Mouse (Mus musculus) MEL (cell line): ENCODE measurements around the gene Nos1ap. TPM values are rescaled to one million over a fixed set of nuclear protein-coding genes. Genes with fewer than 3 reads are reported as not detected.

ENCODE experiments used
- DNase-seq: peaks from one replicate; pipeline ENCODE4 v3.0.0; 2011; ENCODE audit warnings: low read depth, low spot score
- H3K27ac ChIP-seq: 2 replicates; pipeline ENCODE4 v1.5.1; 2012; ENCODE audit warnings: low read depth, mild to moderate bottlenecking, control low read depth, low read length, moderate library complexity; ENCODE audit not compliant: control insufficient read depth
- H3K27me3 ChIP-seq, 2 experiments: fragments of 150-350 bp in 1 of 2; sonication (generic) in 1 of 2; 2 replicates each; pipeline ENCODE4 v1.6.1; 2012; ENCODE audit warnings: low read length in 2 of 2, mild to moderate bottlenecking in 2 of 2, improper control_type of control experiment in 1 of 2, moderate library complexity in 1 of 2; ENCODE audit not compliant: insufficient read depth in 2 of 2, control insufficient read depth in 1 of 2
- H3K36me3 ChIP-seq, 2 experiments: 2 replicates each; pipeline ENCODE4 v1.6.1; 2012 to 2014; ENCODE audit warnings: low read length in 2 of 2, improper control_type of control experiment in 1 of 2, inconsistent platforms in 1 of 2, mild to moderate bottlenecking in 1 of 2; ENCODE audit not compliant: insufficient read depth in 2 of 2, control insufficient read depth in 1 of 2
- H3K4me1 ChIP-seq, 2 experiments: fragments of 150-350 bp in 1 of 2; sonication (generic) in 1 of 2; 2 replicates each; pipeline ENCODE4 v1.6.1; 2012; ENCODE audit warnings: low read length in 2 of 2, improper control_type of control experiment in 1 of 2, mild to moderate bottlenecking in 1 of 2; ENCODE audit not compliant: insufficient read depth in 2 of 2, control insufficient read depth in 1 of 2
- H3K4me3 ChIP-seq, 2 experiments: fragments of 150-350 bp in 1 of 2; sonication (generic) in 1 of 2; 2 replicates each; pipeline ENCODE4 v1.5.1; 2012; ENCODE audit warnings: low read depth in 2 of 2, low read length in 2 of 2, mild to moderate bottlenecking in 2 of 2, moderate library complexity in 2 of 2, control low read depth in 1 of 2, improper control_type of control experiment in 1 of 2; ENCODE audit not compliant: control insufficient read depth in 1 of 2, insufficient read depth in 1 of 2
- H3K79me2 ChIP-seq: 2 replicates; pipeline ENCODE4 v1.6.1; 2012; ENCODE audit warnings: mild to moderate bottlenecking, low read length, moderate library complexity; ENCODE audit not compliant: control insufficient read depth, poor library complexity, insufficient read depth
- H3K9ac ChIP-seq: 2 replicates; pipeline ENCODE4 v1.6.1; 2012; ENCODE audit warnings: low read depth, mild to moderate bottlenecking, control low read depth, low read length, moderate library complexity; ENCODE audit not compliant: control insufficient read depth, poor library complexity, severe bottlenecking
- H3K9me3 ChIP-seq: fragments of 150-350 bp; sonication (generic); replicated peaks from 2 replicates; pipeline ENCODE4 v1.6.1; 2012; ENCODE audit warnings: mild to moderate bottlenecking, low read length, improper control_type of control experiment, moderate library complexity; ENCODE audit not compliant: insufficient read depth
- CHD1 ChIP-seq: IDR thresholded peaks from 2 replicates; pipeline ENCODE4 v1.6.1; 2012; ENCODE audit warnings: low read depth, mild to moderate bottlenecking, inconsistent platforms, low read length, improper control_type of control experiment
- CTCF ChIP-seq, 3 experiments: IDR thresholded peaks in 2 of 3; conservative IDR thresholded peaks in 1 of 3; 2 replicates each; pipeline ENCODE4 v1.5.1; 2011 to 2012; ENCODE audit warnings: low read length in 3 of 3, low read depth in 2 of 3, mild to moderate bottlenecking in 2 of 3, improper control_type of control experiment in 1 of 3, inconsistent platforms in 1 of 3, mixed read lengths in 1 of 3, moderate library complexity in 1 of 3; ENCODE audit not compliant: control insufficient read depth in 1 of 3, insufficient read depth in 1 of 3, poor library complexity in 1 of 3, severe bottlenecking in 1 of 3
- ELF1 ChIP-seq: IDR thresholded peaks from 2 replicates; pipeline ENCODE4 v1.6.1; 2014; ENCODE audit warnings: low read depth, mild to moderate bottlenecking, inconsistent platforms, low read length, improper control_type of control experiment, moderate library complexity
- GABPA ChIP-seq: IDR thresholded peaks from 2 replicates; pipeline ENCODE4 v1.6.1; 2012; ENCODE audit warnings: low read depth, mild to moderate bottlenecking, inconsistent platforms, low read length, improper control_type of control experiment, moderate library complexity
- GATA1 ChIP-seq: IDR thresholded peaks from 2 replicates; pipeline ENCODE4 v1.6.1; 2011; ENCODE audit warnings: low read depth, low read length, improper control_type of control experiment
- HCFC1 ChIP-seq: IDR thresholded peaks from 2 replicates; pipeline ENCODE4 v1.6.1; 2012; ENCODE audit warnings: low read depth, mild to moderate bottlenecking, inconsistent platforms, low read length, improper control_type of control experiment, moderate library complexity
- KAT2A ChIP-seq: conservative IDR thresholded peaks from 2 replicates; pipeline ENCODE4 v1.6.1; 2012; ENCODE audit warnings: low read depth, low read length, improper control_type of control experiment, inconsistent platforms
- MAFK ChIP-seq: IDR thresholded peaks from 2 replicates; pipeline ENCODE4 v1.6.1; 2011; ENCODE audit warnings: low read depth, mild to moderate bottlenecking, low read length, improper control_type of control experiment, borderline replicate concordance
- MXI1 ChIP-seq: IDR thresholded peaks from 2 replicates; pipeline ENCODE4 v1.6.1; 2011; ENCODE audit warnings: mild to moderate bottlenecking, low read depth, low read length, improper control_type of control experiment
- MYC ChIP-seq: IDR thresholded peaks from 2 replicates; pipeline ENCODE4 v1.6.1; 2011; ENCODE audit warnings: low read depth, mild to moderate bottlenecking, low read length, improper control_type of control experiment, moderate library complexity
- NELFE ChIP-seq: IDR thresholded peaks from 2 replicates; pipeline ENCODE4 v1.6.1; 2011; ENCODE audit warnings: low read depth, low read length, improper control_type of control experiment
- NRF1 ChIP-seq: IDR thresholded peaks from 2 replicates; pipeline ENCODE4 v1.6.1; 2014; ENCODE audit warnings: low read depth, mild to moderate bottlenecking, inconsistent platforms, low read length, improper control_type of control experiment, moderate library complexity; ENCODE audit not compliant: poor library complexity, insufficient read depth, severe bottlenecking
- RAD21 ChIP-seq: IDR thresholded peaks from 2 replicates; pipeline ENCODE4 v1.6.1; 2011; ENCODE audit warnings: mild to moderate bottlenecking, low read depth, low read length, improper control_type of control experiment
- SMC3 ChIP-seq: IDR thresholded peaks from 2 replicates; pipeline ENCODE4 v1.6.1; 2011; ENCODE audit warnings: low read depth, low read length, improper control_type of control experiment
- UBTF ChIP-seq: IDR thresholded peaks from 2 replicates; pipeline ENCODE4 v1.6.1; 2012; ENCODE audit warnings: low read depth, mild to moderate bottlenecking, inconsistent platforms, low read length, improper control_type of control experiment, moderate library complexity, borderline replicate concordance; ENCODE audit not compliant: insufficient read depth
- ZC3H11A ChIP-seq: IDR thresholded peaks from 2 replicates; pipeline ENCODE4 v1.6.1; 2012; ENCODE audit warnings: low read depth, mild to moderate bottlenecking, inconsistent platforms, low read length, improper control_type of control experiment
- polyA plus RNA-seq, 2 experiments: library from polyadenylated mRNA; stranded (reverse) in 1 of 2; unstranded in 1 of 2; fragments of >175 nt in 1 of 2; fragments of >200 nt in 1 of 2; gene quantifications; 2 replicates each; pipeline versions ENCODE4 v1.2.1 to v1.2.4; 2012; ENCODE audit warnings: low replicate concordance in 2 of 2, low read depth in 1 of 2; ENCODE audit not compliant: insufficient read length in 2 of 2, insufficient read depth in 1 of 2, missing spikeins in 1 of 2
- total RNA-seq: library from RNA; depleted of rRNA; stranded (reverse); fragments of 300-350 nt; gene quantifications from 2 replicates; pipeline ENCODE4 v1.2.3, GENCODE M21; 2012

The Nos1ap gene
- total and polyA plus RNA-seq, 3 experiments = 0.62 to 2.4 TPM; not detected in 1

- Histone ChIP-seq H3K9ac (no peak overlapping the region), H3K79me2 (no peaks in the 10 kb centered on the region), H3K27me3 (no peaks in the 10 kb centered on the region; a peak in 2 of 4 replicates), H3K4me1 (no peaks in the 10 kb centered on the region), H3K27ac (no peak overlapping the region), H3K4me3 (no peak overlapping the region), H3K36me3 (no peaks in the 10 kb centered on the region), H3K9me3 (no peaks in the 10 kb centered on the region)
- TF ChIP-seq UBTF = no peak
- TF ChIP-seq MAFK = no peak
- no peak for TF ChIP-seq GATA1
- TF ChIP-seq CHD1 = no peak
- no peak for TF ChIP-seq MYC
- no peak for TF ChIP-seq HCFC1
- TF ChIP-seq ZC3H11A = no peak
- TF ChIP-seq GABPA = no peak
- no peak for TF ChIP-seq SMC3
- TF ChIP-seq NELFE = no peak
- no peak for TF ChIP-seq NRF1
- DNase-seq = no peak
Measured at GRCm38 (mm10) chr1:170293257-170293656, 296.4 kb downstream of the Nos1ap start.

GRCm38 (mm10) chr1:170292239-170292951 lies 297.3 kb downstream of the Nos1ap start:
- Histone ChIP-seq H3K79me2 (no peaks in the 10 kb centered on the region), H3K27ac (no peak overlapping the region), H3K9ac (no peak overlapping the region), H3K4me3 (no peak overlapping the region), H3K4me1 (no peaks in the 10 kb centered on the region), H3K9me3 (no peaks in the 10 kb centered on the region), H3K36me3 (no peaks in the 10 kb centered on the region), H3K27me3 (no peaks in the 10 kb centered on the region; a peak in 1 of 4 replicates)
- TF ChIP-seq RAD21 (peak; percentile 78), CTCF (IDR thresholded peaks at IDR 0.05 in 2 of 3, conservative IDR thresholded peaks at IDR 0.05 in 1 of 3; ENCODE audit: control insufficient read depth in 1 of 3, insufficient read depth in 1 of 3, low read depth in 2 of 3, low read length in 3 of 3, poor library complexity in 1 of 3, severe bottlenecking in 1 of 3) (peak in 2 of 3 experiments; percentile 15 to 84; a peak in 3 of 6 replicates), SMC3 (peak; percentile 80), MXI1 (no peak), ELF1 (no peak), ZC3H11A (peak; percentile 73), KAT2A (no peak)
- peak; percentile 41 for DNase-seq
